Mouse (Mus musculus) liver, embryonic 15.5 days (tissue): ENCODE data around the gene Akr1c12. TPM values are rescaled to one million over a fixed set of nuclear protein-coding genes. Genes with fewer than 3 reads are reported as not detected.
"Not testable (repeated sequence)": the region's sequence is repeated elsewhere in the genome, so short reads cannot be mapped to it uniquely, and the experiment has no call there.

Experiments
- ATAC-seq: fragments of 200-750 bp; cut with Nextera tagmentation; 2 replicates; pipeline ENCODE4 v1.8.0; 2017; ENCODE audit warnings: moderate number of reproducible peaks, mild to moderate bottlenecking, moderate library complexity; ENCODE audit not compliant: insufficient read depth
- H3K27ac ChIP-seq: fragments of 300-500 bp; sonication (generic); replicated peaks from 2 replicates; pipeline ENCODE4 v1.5.1; 2015; ENCODE audit warnings: mild to moderate bottlenecking, inconsistent platforms
- H3K27me3 ChIP-seq: fragments of 300-500 bp; sonication (generic); 2 replicates; pipeline ENCODE4 v1.6.1; 2015; ENCODE audit warnings: mild to moderate bottlenecking, inconsistent platforms
- H3K36me3 ChIP-seq: fragments of 300-500 bp; sonication (generic); replicated peaks from 2 replicates; pipeline ENCODE4 v1.6.1; 2015; ENCODE audit warnings: moderate library complexity, mild to moderate bottlenecking, inconsistent platforms
- H3K4me1 ChIP-seq: fragments of 300-500 bp; sonication (generic); replicated peaks from 2 replicates; pipeline ENCODE4 v1.6.1; 2015; ENCODE audit warnings: inconsistent platforms
- H3K4me2 ChIP-seq: fragments of 300-500 bp; sonication (generic); 2 replicates; pipeline ENCODE4 v1.6.1; 2015; ENCODE audit warnings: moderate library complexity, mild to moderate bottlenecking, inconsistent platforms
- H3K4me3 ChIP-seq: fragments of 300-500 bp; sonication (generic); replicated peaks from 2 replicates; pipeline ENCODE4 v1.5.1; 2015; ENCODE audit warnings: mild to moderate bottlenecking, inconsistent platforms
- H3K9ac ChIP-seq: fragments of 300-500 bp; sonication (generic); 2 replicates; pipeline ENCODE4 v1.6.1; 2015; ENCODE audit warnings: moderate library complexity, mild to moderate bottlenecking, inconsistent platforms
- H3K9me3 ChIP-seq: fragments of 300-500 bp; sonication (generic); replicated peaks from 2 replicates; pipeline ENCODE4 v1.6.1; 2016; ENCODE audit warnings: inconsistent platforms
- WGBS: fragments of 180-500 bp; shearing (Covaris S2); methylation state at CpG from one replicate; pipeline ENCODE4 v1.1.7; 2015; ENCODE audit warnings: mixed read lengths; ENCODE audit not compliant: insufficient replicate concordance; 5-methylcytosine and 5-hydroxymethylcytosine counted together
- polyA plus RNA-seq: library from polyadenylated mRNA; unstranded; fragments of >200 nt; fragmentation: Nextera tagmentation; extraction: Ambion mirVana; gene quantifications from 2 replicates; pipeline ENCODE4 v1.2.1, GENCODE M21; 2015

Gene Akr1c12
- 15.5 and 19.7 TPM in 2 replicates for polyA plus RNA-seq

- no peak within 1 kb of the TSS; the same call in 1 of the 2 replicates for H3K4me3 ChIP-seq
- H3K36me3 ChIP-seq = no peaks in the 10 kb centered on the region
- no peak within 1 kb of the TSS for H3K9ac ChIP-seq
- H3K9me3 ChIP-seq = no peaks in the 10 kb centered on the region
- peak within 1 kb of the TSS; percentile 29 for H3K4me2 ChIP-seq
- ATAC-seq = peak; percentile 69
- no peak within 1 kb of the TSS for H3K27ac ChIP-seq
- H3K27me3 ChIP-seq = no peaks in the 10 kb centered on the region
- H3K4me1 ChIP-seq = no peaks in the 10 kb centered on the region
- 35% methylated on average over 4 of the region's 4 CpGs for WGBS
Measured at GRCm38 (mm10) chr13:4279284-4279683, at the start of gene Akr1c12. TSS of gene Akr1c12 (minus strand) at chr13:4279433.

GRCm38 (mm10) chr13:4318773-4319172, 39.5 kb upstream of the Akr1c12 start:
- H3K27ac ChIP-seq = no peak overlapping the region
- H3K4me3 ChIP-seq = no peak overlapping the region
- no peak for ATAC-seq
- no peaks in the 10 kb centered on the region for H3K27me3 ChIP-seq
- H3K36me3 ChIP-seq = no peaks in the 10 kb centered on the region
- H3K4me1 ChIP-seq = no peaks in the 10 kb centered on the region
- no peaks in the 10 kb centered on the region for H3K9me3 ChIP-seq
- H3K4me2 ChIP-seq = no peak overlapping the region
- H3K9ac ChIP-seq = no peak overlapping the region
- WGBS = 65% methylated on average over 2 of the region's 2 CpGs

- Histone ChIP-seq H3K9ac (no peak overlapping the region), H3K27ac (no peak overlapping the region), H3K9me3 (no peaks in the 10 kb centered on the region), H3K36me3 (no peaks in the 10 kb centered on the region), H3K4me2 (no peak overlapping the region), H3K4me1 (no peaks in the 10 kb centered on the region), H3K4me3 (no peak overlapping the region), H3K27me3 (no peaks in the 10 kb centered on the region)
- ATAC-seq = no peak
- 53% methylated on average over 2 of the region's 2 CpGs for WGBS
Measured at GRCm38 (mm10) chr13:4313907-4314306, 34.7 kb upstream of the Akr1c12 start.

GRCm38 (mm10) chr13:4304861-4305565, 25.8 kb upstream of the Akr1c12 start:
- no peak overlapping the region for H3K9ac ChIP-seq
- WGBS = 30% methylated on average over 2 of the region's 2 CpGs
- no peaks in the 10 kb centered on the region for H3K36me3 ChIP-seq
- ATAC-seq = no peak
- H3K4me3 ChIP-seq = no peak overlapping the region
- H3K9me3 ChIP-seq = no peaks in the 10 kb centered on the region
- H3K27ac ChIP-seq = no peak overlapping the region
- no peaks in the 10 kb centered on the region for H3K4me1 ChIP-seq
- no peak overlapping the region for H3K4me2 ChIP-seq
- H3K27me3 ChIP-seq = no peaks in the 10 kb centered on the region

- 52% methylated on average over 4 of the region's 4 CpGs for WGBS
- ATAC-seq = no peak
Measured at GRCm38 (mm10) chr13:4296991-4297390, 17.8 kb upstream of the Akr1c12 start.

GRCm38 (mm10) chr13:4281471-4282412, 2.5 kb upstream of the Akr1c12 start:
- H3K9ac ChIP-seq = no peak overlapping the region
- 23% methylated on average over 7 of the region's 7 CpGs for WGBS
- no peak overlapping the region for H3K27ac ChIP-seq
- H3K36me3 ChIP-seq = no peaks in the 10 kb centered on the region
- H3K4me1 ChIP-seq = no peaks in the 10 kb centered on the region
- no peaks in the 10 kb centered on the region for H3K27me3 ChIP-seq
- H3K9me3 ChIP-seq = no peaks in the 10 kb centered on the region
- H3K4me2 ChIP-seq = no peak overlapping the region
- ATAC-seq = no peak
- no peak overlapping the region for H3K4me3 ChIP-seq

More at GRCm38 (mm10) chr13:4296991-4297390, 17.8 kb upstream of the Akr1c12 start:
- H3K36me3 ChIP-seq = no peaks in the 10 kb centered on the region
- H3K4me2 ChIP-seq = no peak overlapping the region
- H3K9me3 ChIP-seq = no peaks in the 10 kb centered on the region
- no peaks in the 10 kb centered on the region for H3K4me1 ChIP-seq
- no peak overlapping the region for H3K9ac ChIP-seq
- no peak overlapping the region for H3K4me3 ChIP-seq
- no peaks in the 10 kb centered on the region for H3K27me3 ChIP-seq
- H3K27ac ChIP-seq = no peak overlapping the region

- WGBS = 55% methylated on average over 2 of the region's 2 CpGs
- no peaks in the 10 kb centered on the region for H3K27me3 ChIP-seq
- no peaks in the 10 kb centered on the region for H3K36me3 ChIP-seq
- H3K4me1 ChIP-seq = no peaks in the 10 kb centered on the region
- ATAC-seq = no peak
- H3K27ac ChIP-seq = no peak overlapping the region
- no peak overlapping the region for H3K4me2 ChIP-seq
- no peaks in the 10 kb centered on the region for H3K9me3 ChIP-seq
- H3K4me3 ChIP-seq = no peak overlapping the region
- no peak overlapping the region for H3K9ac ChIP-seq
Measured at GRCm38 (mm10) chr13:4277526-4277925, 1.7 kb downstream of the Akr1c12 start.

GRCm38 (mm10) chr13:4270860-4271259, 8.4 kb downstream of the Akr1c12 start:
- Histone ChIP-seq H3K9ac (no peak overlapping the region), H3K4me1 (no peaks in the 10 kb centered on the region), H3K4me3 (no peak overlapping the region), H3K9me3 (no peaks in the 10 kb centered on the region), H3K27ac (no peak overlapping the region), H3K4me2 (no peak overlapping the region), H3K36me3 (no peaks in the 10 kb centered on the region), H3K27me3 (no peaks in the 10 kb centered on the region)
- no peak for ATAC-seq

GRCm38 (mm10) chr13:4265455-4265854, 13.8 kb downstream of the Akr1c12 start:
- not testable (repeated sequence) for H3K9ac ChIP-seq, H3K4me3 ChIP-seq, H3K27me3 ChIP-seq, H3K4me1 ChIP-seq, ATAC-seq, H3K27ac ChIP-seq, H3K9me3 ChIP-seq, H3K4me2 ChIP-seq, H3K36me3 ChIP-seq
- 62% methylated on average over 2 of the region's 2 CpGs for WGBS

GRCm38 (mm10) chr13:4265047-4265446, 14.2 kb downstream of the Akr1c12 start:
- H3K9me3 ChIP-seq = no peaks in the 10 kb centered on the region
- no peak overlapping the region for H3K4me2 ChIP-seq
- 60% methylated on average over 2 of the region's 2 CpGs for WGBS
- no peak overlapping the region for H3K27ac ChIP-seq
- no peak overlapping the region for H3K9ac ChIP-seq
- H3K4me3 ChIP-seq = no peak overlapping the region
- no peaks in the 10 kb centered on the region for H3K27me3 ChIP-seq
- H3K36me3 ChIP-seq = no peaks in the 10 kb centered on the region
- no peak for ATAC-seq
- H3K4me1 ChIP-seq = no peaks in the 10 kb centered on the region

- no peaks in the 10 kb centered on the region for H3K27me3 ChIP-seq
- ATAC-seq = no peak
- H3K9ac ChIP-seq = no peak overlapping the region
- 58% methylated on average over 3 of the region's 3 CpGs for WGBS
- H3K4me3 ChIP-seq = no peak overlapping the region
- H3K9me3 ChIP-seq = no peaks in the 10 kb centered on the region
- H3K4me1 ChIP-seq = no peaks in the 10 kb centered on the region
- H3K27ac ChIP-seq = no peak overlapping the region
- H3K36me3 ChIP-seq = no peaks in the 10 kb centered on the region
- H3K4me2 ChIP-seq = no peak overlapping the region
Measured at GRCm38 (mm10) chr13:4264612-4265011, 14.6 kb downstream of the Akr1c12 start.
